ENCODE assay signal across 31 mouse cellular contexts in the genomic region with DNA sequence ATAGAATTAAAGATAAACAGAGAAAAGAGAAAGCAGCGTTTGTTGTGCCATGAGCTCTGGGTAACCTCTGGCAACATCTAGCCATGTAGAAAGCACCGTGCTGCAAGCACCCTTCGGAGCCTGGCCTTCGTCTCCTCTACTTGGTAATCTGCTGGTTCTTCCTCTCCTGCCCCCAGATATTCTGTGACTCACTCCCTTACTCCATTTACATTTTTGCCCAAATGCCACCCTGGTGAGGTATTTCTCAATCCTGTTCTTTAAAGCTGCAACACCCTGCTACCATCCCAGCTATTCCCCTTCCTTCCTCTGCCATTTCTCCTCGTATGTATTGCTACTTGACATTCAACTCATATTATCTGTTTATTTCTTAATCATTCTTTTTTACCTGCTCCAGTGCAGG.
A peak's percentile ranks its signal among the peaks of the same experiment; 100 is the strongest.
DNase-seq lines count a peak whose midpoint lies in the region; ATAC-seq and TF ChIP-seq lines count a peak whose summit lies in the region.
"Had no signal": no experiment of that assay in that cellular context is flagged by ENCODE, and none has a peak within 500 bp of the region (broad histone marks: within the 10 kb centered on the region; RNA-seq: fewer than 3 reads in every experiment).

No protein-coding gene starts in this region.

- no peak overlapping the region for H3K4me3 ChIP-seq in layer of hippocampus, adult 2 months
- H3K4me3 ChIP-seq in thymus, adult 2 months (ENCODE audit: control insufficient read depth, insufficient read depth, low read length): no peak overlapping the region
- no peak overlapping the region for H3K4me3 ChIP-seq in forebrain, embryonic 13.5 days
- H3K4me3 ChIP-seq: embryonic facial prominence, embryonic 12.5 days; forebrain, embryonic 15.5 days; hindbrain, embryonic 12.5 days; intestine, embryonic 15.5 days; limb, embryonic 13.5 days; midbrain, embryonic 12.5 days; neural tube, embryonic 13.5 days had no signal

- no peak for TF ChIP-seq CTCF in layer of hippocampus, adult 2 months (conservative IDR thresholded peaks at IDR 0.05)
- TF ChIP-seq CTCF in thymus, adult 2 months (IDR thresholded peaks at IDR 0.05; ENCODE audit: borderline replicate concordance, control insufficient read depth, extremely low read depth, insufficient read depth, low read length, poor library complexity): no peak

- WGBS in thymus, adult 2 months: 96% methylated on average over 5 of the region's 5 CpGs
- 93% methylated on average over 5 of the region's 5 CpGs for WGBS in forebrain, embryonic 13.5 days

- H3K9ac ChIP-seq in forebrain, embryonic 13.5 days: no peak overlapping the region
- H3K9ac ChIP-seq: embryonic facial prominence, embryonic 12.5 days; forebrain, embryonic 15.5 days; hindbrain, embryonic 12.5 days; intestine, embryonic 15.5 days; limb, embryonic 13.5 days; midbrain, embryonic 12.5 days; neural tube, embryonic 13.5 days had no signal

- peaks cover 18% of the 10 kb centered on the region for H3K4me1 ChIP-seq in thymus, adult 2 months (replicated peaks; ENCODE audit: control insufficient read depth, insufficient read depth, low read length)
- H3K4me1 ChIP-seq in forebrain, embryonic 13.5 days: peaks cover 8% of the 10 kb centered on the region
- H3K4me1 ChIP-seq: embryonic facial prominence, embryonic 12.5 days; hindbrain, embryonic 12.5 days; intestine, embryonic 15.5 days; limb, embryonic 13.5 days; midbrain, embryonic 12.5 days had no signal

- no peaks in the 10 kb centered on the region for H3K9me3 ChIP-seq in forebrain, embryonic 13.5 days (replicated peaks)
- H3K9me3 ChIP-seq: embryonic facial prominence, embryonic 12.5 days; forebrain, embryonic 15.5 days; hindbrain, embryonic 12.5 days; intestine, embryonic 15.5 days; limb, embryonic 13.5 days; midbrain, embryonic 12.5 days; neural tube, embryonic 13.5 days had no signal

- H3K27ac ChIP-seq in layer of hippocampus, adult 2 months: peak overlapping the region; percentile 4; the same call in 1 of the 2 replicates
- no peak overlapping the region for H3K27ac ChIP-seq in thymus, adult 2 months (ENCODE audit: control insufficient read depth, insufficient read depth, low read length)
- H3K27ac ChIP-seq in forebrain, embryonic 13.5 days: no peak overlapping the region
- H3K27ac ChIP-seq: embryonic facial prominence, embryonic 12.5 days; forebrain, embryonic 15.5 days; hindbrain, embryonic 12.5 days; hindbrain, postnatal 0 days; intestine, embryonic 15.5 days; kidney, postnatal 0 days; limb, embryonic 13.5 days; macrophage; midbrain, embryonic 12.5 days; neural tube, embryonic 13.5 days had no signal

- H3K4me2 ChIP-seq in forebrain, embryonic 13.5 days: no peak overlapping the region
- H3K4me2 ChIP-seq: embryonic facial prominence, embryonic 12.5 days; forebrain, embryonic 15.5 days; heart, embryonic 11.5 days; hindbrain, embryonic 12.5 days; intestine, embryonic 15.5 days; limb, embryonic 13.5 days; liver, embryonic 11.5 days; midbrain, embryonic 12.5 days; neural tube, embryonic 13.5 days had no signal

- ATAC-seq in forebrain, embryonic 13.5 days: no peak
- no peak for ATAC-seq in megakaryocyte-erythroid progenitor cell, adult 5-6 weeks (replicated peaks; ENCODE audit: low FRiP score, low TSS enrichment, poor library complexity, severe bottlenecking)
- ATAC-seq: forebrain, embryonic 15.5 days; hindbrain, postnatal 0 days; intestine, embryonic 15.5 days; Patski had no signal

- H3K36me3 ChIP-seq in thymus, adult 2 months (ENCODE audit: control insufficient read depth, insufficient read depth, low read length): no peaks in the 10 kb centered on the region
- H3K36me3 ChIP-seq in forebrain, embryonic 13.5 days (ENCODE audit: poor library complexity, severe bottlenecking): no peaks in the 10 kb centered on the region
- H3K36me3 ChIP-seq: embryonic facial prominence, embryonic 12.5 days; forebrain, embryonic 15.5 days; G1E; hindbrain, embryonic 12.5 days; intestine, embryonic 15.5 days; midbrain, embryonic 12.5 days; neural tube, embryonic 13.5 days had no signal

- no peak for DNase-seq in layer of hippocampus, adult 2 months (ENCODE audit: low spot score in 2 of 2)
- DNase-seq in layer of hippocampus, postnatal 10 days (ENCODE audit: low spot score in 2 of 2): no peak
- peak; percentile 23 for DNase-seq in thymus, postnatal 4 days
- DNase-seq in thymus, adult 2 months: no peak
- DNase-seq in brain, adult 2 months (ENCODE audit: low read depth, low spot score): peak; percentile 45
- DNase-seq: cerebellum, adult 11 months; cerebellum, adult 9-10 months; embryo, embryonic 11 days; gastrocnemius, postnatal 10 days; heart, postnatal 36 days; kidney, adult 2 months; layer of hippocampus, adult 9-11 months; right cerebral cortex, postnatal 25 days; spleen, adult 18-20 months; thymus, adult 18-20 months had no signal

- H3K27me3 ChIP-seq in thymus, adult 2 months (ENCODE audit: control insufficient read depth, insufficient read depth, low read length): no peaks in the 10 kb centered on the region
- H3K27me3 ChIP-seq in forebrain, embryonic 13.5 days: no peaks in the 10 kb centered on the region
- H3K27me3 ChIP-seq: embryonic facial prominence, embryonic 12.5 days; forebrain, embryonic 15.5 days; hindbrain, embryonic 12.5 days; intestine, embryonic 15.5 days; limb, embryonic 13.5 days; neural tube, embryonic 13.5 days; Patski had no signal

- TF ChIP-seq POLR2A in thymus, adult 2 months (IDR thresholded peaks at IDR 0.05; ENCODE audit: control insufficient read depth, extremely low read depth, insufficient read depth, low read length, poor library complexity): no peak

Comparison
In these comparisons a context has a peak if more than half of its experiments do, and no peak if none do; other contexts are left out.
1. DNase-seq: peak in thymus, postnatal 4 days (single experiment) and brain, adult 2 months (single experiment); none in layer of hippocampus, adult 2 months (0 of 2), layer of hippocampus, postnatal 10 days (0 of 2) and thymus, adult 2 months (single experiment).